Mouse (Mus musculus): ENCODE data around the gene Golgb1. TPM values are rescaled to one million over a fixed set of nuclear protein-coding genes. Genes with fewer than 3 reads are reported as not detected.

The Golgb1 gene
- polyA plus RNA-seq, 1 experiment from 2014 or later, result 80.5 TPM

- H3K27me3 ChIP-seq (replicated peaks; ENCODE audit: low read depth, poor library complexity, severe bottlenecking), result no peaks in the 10 kb centered on the region
- no peaks in the 10 kb centered on the region for H3K36me3 ChIP-seq (replicated peaks)
- no peaks in the 10 kb centered on the region for H3K4me1 ChIP-seq
- WGBS, result 93% methylated on average over 2 of the region's 2 CpGs
- H3K4me3 ChIP-seq, result no peak overlapping the region
- no peak overlapping the region for H3K27ac ChIP-seq (replicated peaks)
- H3K9me3 ChIP-seq, result no peaks in the 10 kb centered on the region
- no peak for DNase-seq (ENCODE audit: low spot score)
Observed at GRCm38 (mm10) chr16:36979127-36979526, 104.2 kb downstream of the Golgb1 start.

Other genes with a start within 250 kb of the Golgb1 start
- 0.62 and 0.93 TPM in 2 replicates for gene Cd86, start 209.1 kb upstream of the Golgb1 start, polyA plus RNA-seq (2016; fragmentation: Nextera tagmentation; extraction: Ambion mirVana)
- 1.0 and 1.7 TPM in 2 replicates for gene Ildr1, start 181.2 kb upstream of the Golgb1 start, polyA plus RNA-seq (2016; fragmentation: Nextera tagmentation; extraction: Ambion mirVana)
- 2.0 and 3.0 TPM in 2 replicates for gene Slc15a2, start 90.2 kb upstream of the Golgb1 start, polyA plus RNA-seq (2016; fragmentation: Nextera tagmentation; extraction: Ambion mirVana)
- gene Iqcb1, start 46.8 kb upstream of the Golgb1 start, polyA plus RNA-seq (2016; fragmentation: Nextera tagmentation; extraction: Ambion mirVana), result 69.2 and 74.6 TPM in 2 replicates
- gene Eaf2, start 137 bp upstream of the Golgb1 start, polyA plus RNA-seq (2016; fragmentation: Nextera tagmentation; extraction: Ambion mirVana), result 1.4 and 2.1 TPM in 2 replicates
- gene Hcls1, start 59.8 kb downstream of the Golgb1 start, polyA plus RNA-seq (2016; fragmentation: Nextera tagmentation; extraction: Ambion mirVana), result 1.5 and 3.0 TPM in 2 replicates
- 0.15 and 0.46 TPM in 2 replicates for gene Fbxo40, start 115.3 kb downstream of the Golgb1 start, polyA plus RNA-seq (2016; fragmentation: Nextera tagmentation; extraction: Ambion mirVana)
- gene Polq, start 136.6 kb downstream of the Golgb1 start, polyA plus RNA-seq (2016; fragmentation: Nextera tagmentation; extraction: Ambion mirVana), result 11.9 and 14.3 TPM in 2 replicates